Mouse (Mus musculus) myocyte (in vitro differentiated cells): ENCODE measurements around the gene Lrrc75a.

Source experiments
- MYOG ChIP-seq, 3 experiments: IDR thresholded peaks; one replicate each; pipeline ENCODE4 v1.6.1; 2011; ENCODE audit warnings: control low read depth in 2 of 3, low read depth in 2 of 3, mild to moderate bottlenecking in 2 of 3; ENCODE audit not compliant: insufficient read length in 2 of 3, control insufficient read depth in 1 of 3, insufficient read depth in 1 of 3
- POLR2A ChIP-seq: IDR thresholded peaks from one replicate; pipeline ENCODE4 v1.6.1; 2011; ENCODE audit warnings: low read depth, mild to moderate bottlenecking, control low read depth, moderate library complexity; ENCODE audit not compliant: insufficient read length
- POLR2AphosphoS2 ChIP-seq: IDR thresholded peaks from one replicate; pipeline ENCODE4 v1.6.1; 2011; ENCODE audit warnings: low read depth, control low read depth; ENCODE audit not compliant: insufficient read length
- TCF12 ChIP-seq: IDR thresholded peaks from one replicate; pipeline ENCODE4 v1.6.1; 2011; ENCODE audit warnings: mild to moderate bottlenecking, control low read depth; ENCODE audit not compliant: poor library complexity, insufficient read depth, severe bottlenecking

DNA sequence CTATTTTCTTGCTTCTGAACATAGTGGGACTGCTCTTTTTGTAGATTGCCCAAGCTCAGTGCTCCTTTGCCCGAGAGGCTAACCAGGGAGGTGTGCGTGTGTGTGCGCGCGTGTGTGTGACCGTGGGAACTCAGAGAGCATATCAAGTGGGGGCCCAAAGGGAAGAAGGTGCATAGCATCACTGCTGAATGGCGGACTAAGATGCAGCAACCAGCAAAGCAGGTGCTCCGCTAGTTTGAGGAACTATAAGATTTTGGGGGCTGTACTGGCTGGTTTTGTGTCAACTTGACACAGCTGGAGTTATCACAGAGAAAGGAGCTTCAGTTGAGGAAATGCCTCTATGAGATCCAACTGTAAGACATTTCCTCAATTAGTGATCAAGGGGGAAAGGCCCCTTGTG, 27.2 kb downstream of the Lrrc75a start:
- no peak for TF ChIP-seq POLR2A
- TF ChIP-seq TCF12, result no peak
- TF ChIP-seq POLR2AphosphoS2, result no peak
- TF ChIP-seq MYOG (IDR thresholded peaks at IDR 0.05; ENCODE audit: control insufficient read depth in 1 of 3, insufficient read depth in 1 of 3, insufficient read length in 2 of 3, low read depth in 2 of 3), result no peak
